Mouse (Mus musculus) liver, embryonic 15.5 days (tissue): ENCODE measurements around the gene Lmln. TPM values are rescaled to one million over a fixed set of nuclear protein-coding genes. Genes with fewer than 3 reads are reported as not detected.
"Not testable (repeated sequence)": the region's sequence is repeated elsewhere in the genome, so short reads cannot be mapped to it uniquely, and the experiment has no call there.

Experiments used
- ATAC-seq: fragments of 200-750 bp; cut with Nextera tagmentation; 2 replicates; pipeline ENCODE4 v1.8.0; 2017; ENCODE audit warnings: moderate number of reproducible peaks, mild to moderate bottlenecking, moderate library complexity; ENCODE audit not compliant: insufficient read depth
- H3K27ac ChIP-seq: fragments of 300-500 bp; sonication (generic); replicated peaks from 2 replicates; pipeline ENCODE4 v1.5.1; 2015; ENCODE audit warnings: mild to moderate bottlenecking, inconsistent platforms
- H3K27me3 ChIP-seq: fragments of 300-500 bp; sonication (generic); 2 replicates; pipeline ENCODE4 v1.6.1; 2015; ENCODE audit warnings: mild to moderate bottlenecking, inconsistent platforms
- H3K36me3 ChIP-seq: fragments of 300-500 bp; sonication (generic); replicated peaks from 2 replicates; pipeline ENCODE4 v1.6.1; 2015; ENCODE audit warnings: moderate library complexity, mild to moderate bottlenecking, inconsistent platforms
- H3K4me1 ChIP-seq: fragments of 300-500 bp; sonication (generic); replicated peaks from 2 replicates; pipeline ENCODE4 v1.6.1; 2015; ENCODE audit warnings: inconsistent platforms
- H3K4me2 ChIP-seq: fragments of 300-500 bp; sonication (generic); 2 replicates; pipeline ENCODE4 v1.6.1; 2015; ENCODE audit warnings: moderate library complexity, mild to moderate bottlenecking, inconsistent platforms
- H3K4me3 ChIP-seq: fragments of 300-500 bp; sonication (generic); replicated peaks from 2 replicates; pipeline ENCODE4 v1.5.1; 2015; ENCODE audit warnings: mild to moderate bottlenecking, inconsistent platforms
- H3K9ac ChIP-seq: fragments of 300-500 bp; sonication (generic); 2 replicates; pipeline ENCODE4 v1.6.1; 2015; ENCODE audit warnings: moderate library complexity, mild to moderate bottlenecking, inconsistent platforms
- H3K9me3 ChIP-seq: fragments of 300-500 bp; sonication (generic); replicated peaks from 2 replicates; pipeline ENCODE4 v1.6.1; 2016; ENCODE audit warnings: inconsistent platforms
- WGBS: fragments of 180-500 bp; shearing (Covaris S2); methylation state at CpG from one replicate; pipeline ENCODE4 v1.1.7; 2015; ENCODE audit warnings: mixed read lengths; ENCODE audit not compliant: insufficient replicate concordance; 5-methylcytosine and 5-hydroxymethylcytosine counted together
- polyA plus RNA-seq: library from polyadenylated mRNA; unstranded; fragments of >200 nt; fragmentation: Nextera tagmentation; extraction: Ambion mirVana; gene quantifications from 2 replicates; pipeline ENCODE4 v1.2.1, GENCODE M21; 2015

The Lmln gene
- polyA plus RNA-seq, 1 experiment from 2014 or later, result 0.63 TPM

DNA sequence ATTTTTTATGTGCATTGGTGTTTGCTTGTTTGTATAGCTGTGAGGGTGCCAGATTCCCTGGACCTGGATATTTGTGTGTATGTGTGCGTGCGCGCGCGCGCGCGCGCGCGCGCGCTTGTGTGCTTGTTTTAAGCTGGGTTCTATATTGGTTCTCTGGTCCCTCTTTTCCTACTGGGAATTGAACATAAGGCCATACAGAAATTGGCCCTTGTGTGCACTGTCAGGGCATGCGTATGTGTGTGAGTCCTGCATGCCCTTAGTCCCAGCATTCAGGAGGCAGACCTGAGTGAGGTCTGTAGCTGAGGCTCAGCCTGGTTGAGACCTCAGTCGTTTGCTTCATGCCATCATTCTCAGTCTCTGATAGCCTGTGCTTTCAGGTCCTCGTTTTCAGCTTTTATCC, 4.3 kb upstream of the Lmln start:
- H3K4me3 ChIP-seq, result peak overlapping the region; percentile 85
- 82% methylated on average over 16 of the region's 16 CpGs for WGBS
- peaks cover 41% of the 10 kb centered on the region for H3K4me1 ChIP-seq
- no peak overlapping the region for H3K27ac ChIP-seq
- no peaks in the 10 kb centered on the region for H3K9me3 ChIP-seq
- peaks cover 33% of the 10 kb centered on the region for H3K36me3 ChIP-seq
- H3K27me3 ChIP-seq, result no peaks in the 10 kb centered on the region
- no peak for ATAC-seq
- peak overlapping the region; percentile 16; the same call in 1 of the 2 replicates for H3K9ac ChIP-seq
- H3K4me2 ChIP-seq, result peak overlapping the region; percentile 73

DNA sequence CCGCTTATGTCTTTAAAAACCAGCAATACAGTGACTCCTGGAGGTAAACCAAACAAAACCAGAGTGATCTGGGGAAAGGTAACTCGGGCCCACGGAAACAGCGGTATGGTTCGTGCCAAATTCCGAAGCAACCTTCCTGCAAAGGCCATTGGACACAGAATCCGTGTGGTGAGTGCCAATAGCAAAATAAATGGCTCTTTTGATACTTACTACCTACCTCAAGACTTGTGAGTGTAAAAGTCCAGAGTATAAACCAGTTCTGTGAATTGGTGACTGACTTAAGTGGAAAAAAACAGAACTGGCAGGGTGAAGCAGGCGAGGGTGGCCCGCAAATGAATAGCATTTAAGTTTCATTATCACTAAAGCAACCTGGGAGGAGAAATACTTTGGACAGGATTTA, 3.7 kb upstream of the Lmln start:
- H3K9ac ChIP-seq, ATAC-seq, H3K27me3 ChIP-seq, H3K27ac ChIP-seq, H3K9me3 ChIP-seq: not testable (repeated sequence)
- H3K4me3 ChIP-seq, result peak overlapping the region; percentile 85; the same call in 1 of the 2 replicates
- peak overlapping the region; percentile 73 for H3K4me2 ChIP-seq
- WGBS, result 79% methylated on average over 9 of the region's 9 CpGs
- peaks cover 47% of the 10 kb centered on the region for H3K4me1 ChIP-seq
- peaks cover 33% of the 10 kb centered on the region for H3K36me3 ChIP-seq

DNA sequence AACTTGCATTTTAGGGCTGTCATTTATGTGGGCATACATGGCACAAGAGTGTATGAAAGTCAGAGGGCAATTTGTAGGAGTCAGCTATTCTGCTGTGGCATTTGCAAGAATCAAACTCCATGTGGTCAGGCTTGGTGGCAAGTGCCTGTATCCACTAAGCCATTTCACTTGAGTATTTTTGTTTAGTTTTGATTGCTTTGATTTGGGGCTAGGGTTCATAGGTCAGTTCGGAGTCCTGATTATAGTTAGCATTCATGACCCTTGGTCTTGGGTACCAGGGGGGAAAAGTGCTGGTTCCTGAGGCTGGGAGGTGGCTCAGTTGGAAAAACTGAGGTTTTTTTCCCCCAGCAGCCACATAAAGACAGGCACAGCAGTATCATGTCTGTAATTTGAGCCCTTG, 2.9 kb upstream of the Lmln start:
- no peak overlapping the region for H3K4me3 ChIP-seq
- no peak overlapping the region for H3K27ac ChIP-seq
- H3K4me1 ChIP-seq, result peaks cover 51% of the 10 kb centered on the region
- ATAC-seq, result no peak
- H3K36me3 ChIP-seq, result peaks cover 33% of the 10 kb centered on the region
- no peaks in the 10 kb centered on the region for H3K27me3 ChIP-seq
- no peaks in the 10 kb centered on the region for H3K9me3 ChIP-seq
- no peak overlapping the region for H3K9ac ChIP-seq
- 68% methylated on average over 1 of the region's 1 CpGs for WGBS
- H3K4me2 ChIP-seq, result no peak overlapping the region

DNA sequence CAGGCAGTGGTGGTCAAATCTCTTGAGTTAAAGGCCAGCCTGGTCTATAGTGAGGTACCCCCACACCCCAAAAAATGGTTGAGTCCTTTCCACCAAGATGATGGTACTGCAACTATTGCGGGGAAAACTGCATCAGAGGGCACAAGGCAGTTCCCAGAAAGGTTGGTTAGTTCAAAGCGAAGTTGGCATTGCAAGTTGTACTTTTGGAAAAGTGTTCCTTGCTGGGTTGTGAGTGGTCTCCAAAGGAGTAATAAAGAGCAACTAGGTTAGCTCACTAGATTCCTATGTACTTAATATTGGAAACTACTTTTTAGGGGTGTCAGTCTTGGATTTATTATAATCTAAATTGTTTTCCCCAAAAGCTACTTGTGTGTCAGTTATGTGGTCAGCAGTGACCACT, 1.4 kb upstream of the Lmln start:
- Histone ChIP-seq H3K4me1 (peaks cover 46% of the 10 kb centered on the region), H3K9me3 (no peaks in the 10 kb centered on the region), H3K27me3 (no peaks in the 10 kb centered on the region), H3K4me2 (0 out of 2 replicates have a peak overlapping the region, but pooled peaks have one; percentile 97), H3K36me3 (peaks cover 33% of the 10 kb centered on the region), H3K9ac (no peak overlapping the region), H3K4me3 (no peak overlapping the region), H3K27ac (no peak overlapping the region)
- ATAC-seq, result no peak
- WGBS, result 71% methylated on average over 2 of the region's 2 CpGs

DNA sequence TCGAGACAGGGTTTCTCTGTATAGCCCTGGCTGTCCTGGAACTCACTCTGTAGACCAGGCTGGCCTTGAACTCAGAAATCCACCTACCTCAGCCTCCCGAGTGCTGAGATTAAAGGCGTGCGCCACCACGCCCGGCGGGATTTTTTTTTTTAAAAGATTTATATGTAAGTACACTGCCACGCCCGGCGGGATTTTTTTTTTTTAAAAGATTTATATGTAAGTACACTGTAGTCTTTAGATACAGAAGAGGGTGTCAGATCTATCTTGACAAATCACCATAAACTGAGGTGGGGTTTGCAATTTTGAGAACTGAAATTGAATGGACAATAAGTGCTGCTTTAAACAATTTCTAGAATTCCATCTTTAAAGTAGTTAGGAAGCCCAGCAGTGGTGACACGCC, 921 bp upstream of the Lmln start:
- ATAC-seq, result no peak
- Histone ChIP-seq H3K36me3 (peaks cover 33% of the 10 kb centered on the region), H3K9ac (no peak overlapping the region), H3K4me1 (peaks cover 45% of the 10 kb centered on the region), H3K27ac (peak overlapping the region; percentile 81; the same call in 1 of the 2 replicates), H3K9me3 (no peaks in the 10 kb centered on the region), H3K4me2 (peak overlapping the region; percentile 97), H3K27me3 (no peaks in the 10 kb centered on the region), H3K4me3 (peak overlapping the region; percentile 88)
- WGBS, result 31% methylated on average over 11 of the region's 11 CpGs

DNA sequence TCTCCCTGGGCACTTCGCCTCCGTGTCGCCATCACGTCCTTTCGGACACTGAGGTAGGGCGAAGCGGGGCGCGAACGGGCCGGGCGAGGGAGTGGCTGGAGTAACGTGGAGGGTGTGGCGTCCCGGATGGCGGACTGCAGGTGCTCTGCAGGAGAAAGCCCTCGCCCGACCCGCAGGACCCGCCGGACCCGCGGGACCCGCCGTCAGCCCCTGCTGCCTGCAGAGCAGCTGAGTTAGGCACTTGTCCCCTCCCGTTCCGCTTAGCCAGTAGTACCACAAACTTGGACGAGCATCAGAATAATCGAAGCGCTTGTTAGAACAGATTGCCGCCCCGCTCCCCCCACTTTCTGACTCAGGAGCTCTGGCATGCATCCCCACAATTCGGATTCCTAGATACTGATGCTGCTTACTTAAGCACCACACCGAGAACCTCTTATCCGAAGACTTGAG, 386 bp downstream of the Lmln start:
- H3K4me2 ChIP-seq, result peak overlapping the region; percentile 97
- peaks cover 45% of the 10 kb centered on the region for H3K4me1 ChIP-seq

DNA sequence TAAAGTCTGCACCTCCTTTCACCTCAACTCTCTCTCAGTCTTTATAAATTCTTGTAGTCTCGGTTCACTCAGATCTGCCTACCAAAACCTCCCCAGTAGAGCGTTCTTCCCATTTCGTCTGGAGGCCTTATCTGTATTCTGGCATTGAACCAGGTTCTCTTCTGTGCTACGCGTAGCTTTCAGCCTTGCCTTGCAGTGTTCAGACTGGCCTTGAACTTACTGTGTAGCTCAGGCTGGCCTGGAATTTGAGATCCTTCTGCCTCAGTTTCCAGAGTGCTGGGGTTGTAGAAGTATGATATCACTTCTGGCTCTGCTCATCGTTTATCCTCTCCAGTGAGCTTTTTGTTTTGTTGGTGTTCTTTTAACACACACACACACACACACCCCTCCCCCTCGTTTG, 946 bp downstream of the Lmln start:
- H3K27me3 ChIP-seq, result no peaks in the 10 kb centered on the region
- H3K9me3 ChIP-seq, result no peaks in the 10 kb centered on the region
- H3K4me1 ChIP-seq, result peaks cover 40% of the 10 kb centered on the region
- H3K4me2 ChIP-seq, result peak overlapping the region; percentile 97
- peaks cover 31% of the 10 kb centered on the region for H3K36me3 ChIP-seq
- peak overlapping the region; percentile 81 for H3K27ac ChIP-seq
- H3K9ac ChIP-seq, result peak overlapping the region; percentile 68
- no peak for ATAC-seq
- 18% methylated on average over 7 of the region's 7 CpGs for WGBS
- H3K4me3 ChIP-seq, result peak overlapping the region; percentile 88

More for the DNA sequence above, 386 bp downstream of the Lmln start:
- H3K9ac ChIP-seq, result peak overlapping the region; percentile 68
- peak overlapping the region; percentile 88 for H3K4me3 ChIP-seq
- no peaks in the 10 kb centered on the region for H3K27me3 ChIP-seq
- peak; percentile 80 for ATAC-seq
- H3K27ac ChIP-seq, result peak overlapping the region; percentile 81
- H3K36me3 ChIP-seq, result peaks cover 36% of the 10 kb centered on the region
- under 1% methylated on average over 35 of the region's 35 CpGs for WGBS
- H3K9me3 ChIP-seq, result no peaks in the 10 kb centered on the region

DNA sequence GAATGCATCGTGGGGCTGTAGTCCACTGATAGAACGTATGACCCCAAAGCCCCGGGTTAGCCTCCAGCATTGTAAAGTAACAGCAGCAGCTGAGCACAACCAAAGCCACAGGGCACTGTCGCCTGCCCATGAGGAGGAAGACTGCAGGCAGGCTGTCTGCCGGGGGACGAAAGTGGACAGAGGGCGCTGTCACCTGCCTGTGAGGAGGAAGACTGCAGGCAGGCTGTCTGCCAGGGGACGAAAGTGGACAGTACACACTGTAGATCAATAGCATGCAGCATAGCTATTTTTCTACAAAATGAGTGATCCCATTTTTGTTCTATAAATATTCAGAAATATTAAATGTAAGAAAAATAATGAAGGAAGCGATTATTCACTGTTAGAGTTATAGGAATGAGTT, 2.3 kb downstream of the Lmln start:
- Histone ChIP-seq H3K36me3 (peaks cover 17% of the 10 kb centered on the region), H3K27ac (no peak overlapping the region), H3K9ac (no peak overlapping the region), H3K4me1 (peaks cover 26% of the 10 kb centered on the region), H3K4me2 (no peak overlapping the region), H3K9me3 (no peaks in the 10 kb centered on the region), H3K27me3 (no peaks in the 10 kb centered on the region), H3K4me3 (no peak overlapping the region)
- no peak for ATAC-seq
- 71% methylated on average over 9 of the region's 9 CpGs for WGBS

DNA sequence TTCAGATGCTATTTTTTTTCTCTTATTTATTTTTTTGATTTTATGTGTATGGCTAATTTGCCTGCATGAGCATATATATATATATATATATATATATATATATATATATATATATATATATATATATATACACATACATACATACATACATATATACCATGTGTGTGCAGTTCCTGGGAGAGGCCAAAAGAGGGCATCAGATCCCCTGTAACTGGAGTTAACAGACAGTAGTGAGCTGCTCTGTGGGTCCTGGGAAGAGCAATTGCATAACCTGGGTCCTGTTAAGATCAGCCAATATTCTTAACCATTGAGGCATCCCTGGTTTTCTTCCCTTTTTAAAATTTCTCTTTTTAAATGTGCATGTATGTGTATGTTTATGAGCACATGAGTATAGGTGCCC, 8.6 kb downstream of the Lmln start:
- peaks cover 3% of the 10 kb centered on the region; the same call in 1 of the 2 replicates for H3K4me1 ChIP-seq
- H3K36me3 ChIP-seq, result peaks cover 7% of the 10 kb centered on the region; the same call in 1 of the 2 replicates
- H3K4me2 ChIP-seq, result no peak overlapping the region
- no peak overlapping the region for H3K9ac ChIP-seq
- H3K9me3 ChIP-seq, result no peaks in the 10 kb centered on the region
- no peak overlapping the region for H3K4me3 ChIP-seq
- no peak for ATAC-seq
- H3K27me3 ChIP-seq, result no peaks in the 10 kb centered on the region
- no peak overlapping the region for H3K27ac ChIP-seq

DNA sequence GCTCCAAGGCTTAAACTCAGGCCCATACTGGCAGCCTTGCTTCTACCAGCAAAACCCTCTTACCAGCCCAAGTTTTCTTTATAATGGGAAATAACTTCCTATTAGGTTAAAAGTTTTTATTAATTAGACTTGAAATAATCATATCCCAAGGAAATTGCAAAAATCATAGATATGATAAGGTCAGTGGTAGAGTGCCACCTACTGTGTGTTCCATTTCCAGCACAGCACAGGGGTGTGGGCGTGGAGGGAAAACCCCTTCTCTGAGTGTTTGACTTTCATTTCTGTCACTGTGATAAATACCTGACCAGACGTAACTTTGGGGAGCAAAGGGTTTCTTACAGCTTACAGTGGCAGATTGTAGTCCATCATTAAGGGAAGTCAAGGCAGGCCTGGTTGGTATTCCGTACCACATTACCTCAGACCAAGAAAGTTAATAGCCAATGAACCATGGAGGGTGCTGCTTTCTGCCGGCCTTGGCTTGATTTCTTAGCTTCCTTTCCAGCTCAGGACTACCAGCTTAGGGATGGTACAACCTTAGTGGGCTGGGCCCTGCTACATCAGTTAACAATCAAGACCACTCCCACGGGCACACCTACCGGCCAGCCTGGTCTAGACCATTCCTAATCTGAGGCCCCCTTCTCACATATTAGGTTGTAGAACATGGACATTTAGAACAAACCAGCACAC, 10.7 kb downstream of the Lmln start:
- Histone ChIP-seq H3K27ac (no peak overlapping the region), H3K4me1 (peaks cover 8% of the 10 kb centered on the region; the same call in 1 of the 2 replicates), H3K4me2 (no peak overlapping the region), H3K36me3 (peaks cover 4% of the 10 kb centered on the region; the same call in 1 of the 2 replicates), H3K9ac (no peak overlapping the region), H3K9me3 (no peaks in the 10 kb centered on the region), H3K27me3 (no peaks in the 10 kb centered on the region), H3K4me3 (no peak overlapping the region)
- 59% methylated on average over 6 of the region's 6 CpGs for WGBS
- ATAC-seq, result no peak

DNA sequence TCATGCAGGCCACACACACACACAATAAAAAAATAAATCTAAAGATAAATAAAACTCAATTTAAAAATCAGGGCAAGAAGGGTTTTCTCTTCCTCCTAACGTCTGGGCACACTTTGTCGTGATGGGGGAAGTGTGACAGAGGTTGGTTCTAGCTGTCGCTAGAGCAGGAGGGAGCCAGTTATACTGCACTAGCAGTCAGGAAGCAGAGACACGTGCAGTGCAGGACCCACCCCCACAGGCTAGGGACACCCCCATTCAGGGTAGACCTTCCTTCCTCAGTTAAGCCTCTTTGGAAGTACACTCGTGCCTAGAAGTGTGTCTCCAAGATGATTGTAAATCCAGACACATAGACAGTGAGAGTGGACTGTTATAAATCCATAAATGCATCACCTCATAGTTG, 12.6 kb downstream of the Lmln start:
- Histone ChIP-seq H3K9me3 (no peaks in the 10 kb centered on the region), H3K4me1 (peaks cover 8% of the 10 kb centered on the region; the same call in 1 of the 2 replicates), H3K4me3 (no peak overlapping the region), H3K27me3 (no peaks in the 10 kb centered on the region), H3K36me3 (peaks cover 1% of the 10 kb centered on the region; the same call in 1 of the 2 replicates), H3K4me2 (no peak overlapping the region), H3K9ac (no peak overlapping the region), H3K27ac (no peak overlapping the region)
- 45% methylated on average over 5 of the region's 5 CpGs for WGBS
- ATAC-seq, result no peak
